Comparison of ENCODE assay signal across 38 mouse cellular contexts in genomic region chr13:34759202-34759601, GRCm38 (mm10). TPM values are rescaled to one million over a fixed set of nuclear protein-coding genes. Genes with fewer than 3 reads are reported as not detected.
"Had no signal": no experiment of that assay in that cellular context is flagged by ENCODE, and none has a peak within 500 bp of the region (broad histone marks: within the 10 kb centered on the region; RNA-seq: fewer than 3 reads in every experiment).

No protein-coding gene starts in this region.

- ATAC-seq: hindbrain, embryonic 16.5 days; inflammation-experienced regulatory T-cells, adult 6 months; intestine, embryonic 15.5 days; intestine, postnatal 0 days; liver, embryonic 12.5 days had no signal

- H3K9me3 ChIP-seq: heart, embryonic 12.5 days; hindbrain, embryonic 10.5 days; hindbrain, embryonic 12.5 days; intestine, embryonic 15.5 days; limb, embryonic 13.5 days; limb, embryonic 15.5 days; liver, embryonic 12.5 days had no signal

- H3K4me3 ChIP-seq: heart, adult 2 months; heart, embryonic 12.5 days; hindbrain, embryonic 10.5 days; hindbrain, embryonic 12.5 days; intestine, embryonic 15.5 days; layer of hippocampus, adult 2 months; limb, embryonic 13.5 days; limb, embryonic 15.5 days; liver, embryonic 12.5 days had no signal

- DNase-seq: gastrocnemius, postnatal 14 days; gastrocnemius, postnatal 36 days; heart, adult 2 months; heart, postnatal 10 days; heart, postnatal 4 days; kidney, adult 18-20 months; kidney, adult 8-10 months; kidney, postnatal 10 days; kidney, postnatal 25 days; kidney, postnatal 4 days; left cerebral cortex, postnatal 4 days had no signal

- H3K27me3 ChIP-seq: heart, embryonic 12.5 days; hindbrain, embryonic 12.5 days; intestine, embryonic 15.5 days; limb, embryonic 13.5 days; limb, embryonic 15.5 days; liver, embryonic 12.5 days had no signal

- H3K36me3 ChIP-seq: heart, embryonic 12.5 days; hindbrain, embryonic 10.5 days; hindbrain, embryonic 12.5 days; intestine, embryonic 15.5 days; limb, embryonic 13.5 days; limb, embryonic 15.5 days; liver, embryonic 12.5 days had no signal

- H3K4me1 ChIP-seq: liver, embryonic 12.5 days had no signal

- H3K27ac ChIP-seq: heart, adult 2 months; hindbrain, embryonic 10.5 days; hindbrain, embryonic 12.5 days; hindbrain, embryonic 14.5 days; intestine, embryonic 15.5 days; layer of hippocampus, adult 2 months; limb, embryonic 13.5 days; limb, embryonic 15.5 days; liver, embryonic 12.5 days had no signal

- H3K9ac ChIP-seq: heart, embryonic 12.5 days; hindbrain, embryonic 12.5 days; hindbrain, embryonic 14.5 days; intestine, embryonic 15.5 days; limb, embryonic 13.5 days; limb, embryonic 15.5 days; liver, embryonic 12.5 days had no signal

RNA-seq across cellular contexts. Expression of gene Fam50b, which starts 24.6 kb away (rescaled TPM):
- total RNA-seq: gastrocnemius, adult 18-20 months; gastrocnemius, adult 8-10 months; gastrocnemius, postnatal 14 days; gastrocnemius, postnatal 36 days; heart, adult 2 months; heart, postnatal 10 days; heart, postnatal 25 days; heart, postnatal 4 days; layer of hippocampus, adult 2 months; layer of hippocampus, postnatal 10 days; layer of hippocampus, postnatal 25 days; left cerebral cortex, adult 18-20 months; left cerebral cortex, adult 8-10 months; left cerebral cortex, postnatal 10 days; left cerebral cortex, postnatal 25 days; left cerebral cortex, postnatal 4 days; liver, adult 2 months had no signal
- polyA plus RNA-seq: heart, adult 2 months; heart, embryonic 12.5 days; heart, embryonic 14.5 days; heart, embryonic 16.5 days; hindbrain, embryonic 14.5 days; hindbrain, embryonic 16.5 days; inflammation-experienced regulatory T-cells, adult 6 months; intestine, embryonic 15.5 days; kidney, embryonic 14.5 days; kidney, embryonic 16.5 days; limb, embryonic 11.5 days; limb, embryonic 13.5 days; limb, embryonic 15.5 days; liver, embryonic 12.5 days had no signal
